Mouse (Mus musculus): Measurements from ENCODE around the gene Recql5.

GRCm38 (mm10) chr11:115884361-115884760 lies 48.9 kb downstream of the Recql5 start:
- no peak for TF ChIP-seq CTCF (IDR thresholded peaks at IDR 0.05; ENCODE audit: insufficient read depth, low read length)
- no peak for TF ChIP-seq POLR2A (IDR thresholded peaks at IDR 0.05; ENCODE audit: borderline replicate concordance, extremely low read depth, low read depth, low read length)
